Mouse (Mus musculus) 3T3-L1 (cell line): ENCODE data around the gene Erbb4.

Source experiments
- DNase-seq: peaks from one replicate; pipeline ENCODE4 v3.0.0-alpha.2; 2015; ENCODE audit warnings: low read depth, low spot score

The Erbb4 gene

GRCm38 (mm10) chr1:69024858-69025257 lies 83.0 kb downstream of the Erbb4 start:
- DNase-seq: no peak

- DNase-seq: no peak
These were observed 84.5 kb downstream of the Erbb4 start for GRCm38 (mm10) chr1:69023157-69023925.

- no peak for DNase-seq
These were observed 97.9 kb downstream of the Erbb4 start for GRCm38 (mm10) chr1:69009800-69010505.

GRCm38 (mm10) chr1:69001371-69001770 lies 106.5 kb downstream of the Erbb4 start:
- DNase-seq: no peak

GRCm38 (mm10) chr1:68979251-68979650 lies 128.6 kb downstream of the Erbb4 start:
- DNase-seq: no peak

GRCm38 (mm10) chr1:68978571-68978970 lies 129.3 kb downstream of the Erbb4 start:
- DNase-seq: no peak

GRCm38 (mm10) chr1:68973355-68974127 lies 134.3 kb downstream of the Erbb4 start:
- DNase-seq: no peak

GRCm38 (mm10) chr1:68964127-68964526 lies 143.7 kb downstream of the Erbb4 start:
- no peak for DNase-seq

GRCm38 (mm10) chr1:68961365-68962116 lies 146.3 kb downstream of the Erbb4 start:
- DNase-seq: no peak

GRCm38 (mm10) chr1:68956766-68957533 lies 150.9 kb downstream of the Erbb4 start:
- no peak for DNase-seq

GRCm38 (mm10) chr1:68955482-68955881 lies 152.4 kb downstream of the Erbb4 start:
- no peak for DNase-seq

GRCm38 (mm10) chr1:68943141-68943540 lies 164.7 kb downstream of the Erbb4 start:
- no peak for DNase-seq

- DNase-seq: no peak
These were observed 173.1 kb downstream of the Erbb4 start for GRCm38 (mm10) chr1:68934804-68935203.

- DNase-seq: no peak
These were observed 174.4 kb downstream of the Erbb4 start for GRCm38 (mm10) chr1:68933330-68934065.

- no peak for DNase-seq
These were observed 190.0 kb downstream of the Erbb4 start for GRCm38 (mm10) chr1:68917828-68918227.

- no peak for DNase-seq
These were observed 215.8 kb downstream of the Erbb4 start for GRCm38 (mm10) chr1:68892041-68892440.

GRCm38 (mm10) chr1:68886823-68887222 lies 221.0 kb downstream of the Erbb4 start:
- no peak for DNase-seq

GRCm38 (mm10) chr1:68874954-68875353 lies 232.9 kb downstream of the Erbb4 start:
- DNase-seq: no peak

- DNase-seq: no peak
These were observed 234.2 kb downstream of the Erbb4 start for GRCm38 (mm10) chr1:68873635-68874020.

GRCm38 (mm10) chr1:68872976-68873634 lies 234.8 kb downstream of the Erbb4 start:
- DNase-seq: no peak
